Comparison of ENCODE assay signal across 14 mouse cellular contexts in genomic region chr15:100129151-100129790, GRCm38 (mm10).
DNase-seq lines count a peak whose midpoint lies in the region; ATAC-seq and TF ChIP-seq lines count a peak whose summit lies in the region.
"Had no signal": no experiment of that assay in that cellular context is flagged by ENCODE, and none has a peak within 500 bp of the region (broad histone marks: within the 10 kb centered on the region; RNA-seq: fewer than 3 reads in every experiment).

No protein-coding gene starts in this region.

- no peak overlapping the region for H3K4me3 ChIP-seq in forebrain, postnatal 0 days (ENCODE audit: low read depth, low read length)
- H3K4me3 ChIP-seq in forebrain, embryonic 10.5 days = no peak overlapping the region
- H3K4me3 ChIP-seq in kidney, embryonic 16.5 days (ENCODE audit: low read length) = no peak overlapping the region
- H3K4me3 ChIP-seq: limb, embryonic 13.5 days; midbrain, embryonic 15.5 days had no signal

- no peak for TF ChIP-seq CTCF in forebrain, postnatal 0 days (IDR thresholded peaks at IDR 0.05; ENCODE audit: low read depth)

- H3K27me3 ChIP-seq in forebrain, postnatal 0 days (ENCODE audit: insufficient read depth, low read length) = no peaks in the 10 kb centered on the region
- no peaks in the 10 kb centered on the region for H3K27me3 ChIP-seq in forebrain, embryonic 10.5 days (ENCODE audit: poor library complexity, severe bottlenecking)
- no peaks in the 10 kb centered on the region for H3K27me3 ChIP-seq in kidney, embryonic 16.5 days (ENCODE audit: insufficient read depth, low read length)
- H3K27me3 ChIP-seq: limb, embryonic 13.5 days; midbrain, embryonic 15.5 days had no signal

- H3K4me1 ChIP-seq in forebrain, postnatal 0 days (ENCODE audit: insufficient read depth) = peaks cover 3% of the 10 kb centered on the region; the same call in 1 of the 2 replicates
- peaks cover 18% of the 10 kb centered on the region for H3K4me1 ChIP-seq in forebrain, embryonic 10.5 days
- H3K4me1 ChIP-seq in kidney, embryonic 16.5 days (ENCODE audit: insufficient read depth, low read length) = peaks cover 11% of the 10 kb centered on the region

- H3K4me2 ChIP-seq in forebrain, postnatal 0 days (ENCODE audit: low read depth) = no peak overlapping the region
- H3K4me2 ChIP-seq in kidney, embryonic 16.5 days (replicated peaks; ENCODE audit: low read depth, low read length) = no peak overlapping the region
- H3K4me2 ChIP-seq: limb, embryonic 13.5 days; midbrain, embryonic 15.5 days had no signal

- H3K9me3 ChIP-seq in forebrain, postnatal 0 days (ENCODE audit: low read length) = no peaks in the 10 kb centered on the region
- H3K9me3 ChIP-seq in forebrain, embryonic 10.5 days = no peaks in the 10 kb centered on the region
- H3K9me3 ChIP-seq in kidney, embryonic 16.5 days (ENCODE audit: low read length) = no peaks in the 10 kb centered on the region
- H3K9me3 ChIP-seq: limb, embryonic 13.5 days; midbrain, embryonic 15.5 days had no signal

- H3K27ac ChIP-seq in forebrain, postnatal 0 days (ENCODE audit: low read depth, low read length) = 0 out of 2 replicates have a peak overlapping the region, but pooled peaks have one; percentile 4
- no peak overlapping the region for H3K27ac ChIP-seq in forebrain, embryonic 10.5 days
- H3K27ac ChIP-seq in kidney, embryonic 16.5 days (ENCODE audit: low read length) = no peak overlapping the region
- H3K27ac ChIP-seq: limb, embryonic 13.5 days; midbrain, embryonic 15.5 days had no signal

- H3K36me3 ChIP-seq in forebrain, postnatal 0 days (ENCODE audit: insufficient read depth) = peaks cover 7% of the 10 kb centered on the region; the same call in 1 of the 2 replicates
- peaks cover 27% of the 10 kb centered on the region for H3K36me3 ChIP-seq in forebrain, embryonic 10.5 days (replicated peaks)
- no peaks in the 10 kb centered on the region; the same call in 1 of the 2 replicates for H3K36me3 ChIP-seq in kidney, embryonic 16.5 days (ENCODE audit: insufficient read depth, low read length)

- no peak for ATAC-seq in forebrain, postnatal 0 days
- ATAC-seq in kidney, embryonic 16.5 days (ENCODE audit: low FRiP score, low TSS enrichment) = no peak
- ATAC-seq: liver, postnatal 0 days; midbrain, embryonic 15.5 days had no signal

- no peak overlapping the region for H3K9ac ChIP-seq in forebrain, postnatal 0 days
- no peak overlapping the region for H3K9ac ChIP-seq in kidney, embryonic 16.5 days (replicated peaks; ENCODE audit: low read length)
- H3K9ac ChIP-seq: limb, embryonic 13.5 days; liver, postnatal 0 days; midbrain, embryonic 15.5 days had no signal

- no peak for DNase-seq in forebrain, postnatal 0 days
- no peak for DNase-seq in forebrain, embryonic 10.5 days (ENCODE audit: extremely low spot score, low spot score)
- DNase-seq in kidney, adult 9 months = peak; percentile 36
- peak; percentile 9 for DNase-seq in lung, postnatal 10 days
- DNase-seq in lung, postnatal 25 days (ENCODE audit: low spot score) = no peak
- DNase-seq in frontal cortex, postnatal 36 days (ENCODE audit: low spot score in 2 of 2) = no peak
- DNase-seq: adrenal gland, postnatal 10 days; cerebellum, postnatal 10 days; gastrocnemius, postnatal 25 days; liver, postnatal 0 days; thymus, postnatal 25 days had no signal

- WGBS in forebrain, postnatal 0 days = 43% methylated on average over 7 of the region's 7 CpGs
- WGBS in forebrain, embryonic 10.5 days = 69% methylated on average over 7 of the region's 7 CpGs
- WGBS in kidney, embryonic 16.5 days = 49% methylated on average over 7 of the region's 7 CpGs

Comparison
In these comparisons a context has a peak if more than half of its experiments do, and no peak if none do; other contexts are left out.
1. DNase-seq: peak in kidney, adult 9 months (single experiment) and lung, postnatal 10 days (single experiment); none in forebrain, postnatal 0 days (single experiment), forebrain, embryonic 10.5 days (single experiment), lung, postnatal 25 days (single experiment) and frontal cortex, postnatal 36 days (0 of 2).